Mouse (Mus musculus) midbrain, embryonic 13.5 days (tissue): ENCODE measurements around the gene Gm10320. TPM values are rescaled to one million over a fixed set of nuclear protein-coding genes. Genes with fewer than 3 reads are reported as not detected.

Experiments used
- ATAC-seq: fragments of 200-750 bp; cut with Nextera tagmentation; 2 replicates; pipeline ENCODE4 v1.8.0; 2017; ENCODE audit warnings: mild to moderate bottlenecking, moderate TSS enrichment, moderate library complexity
- H3K27ac ChIP-seq: fragments of 300-500 bp; sonication (generic); 2 replicates; pipeline ENCODE4 v1.5.1; 2015; ENCODE audit warnings: inconsistent platforms, mild to moderate bottlenecking, moderate library complexity
- H3K27me3 ChIP-seq: fragments of 300-500 bp; sonication (generic); 2 replicates; pipeline ENCODE4 v1.6.1; 2015; ENCODE audit warnings: mild to moderate bottlenecking, inconsistent platforms
- H3K36me3 ChIP-seq: fragments of 300-500 bp; sonication (generic); 2 replicates; pipeline ENCODE4 v1.6.1; 2015; ENCODE audit warnings: mild to moderate bottlenecking, inconsistent platforms
- H3K4me1 ChIP-seq: fragments of 300-500 bp; sonication (generic); replicated peaks from 2 replicates; pipeline ENCODE4 v1.6.1; 2015; ENCODE audit warnings: inconsistent platforms
- H3K4me2 ChIP-seq: fragments of 300-500 bp; sonication (generic); replicated peaks from 2 replicates; pipeline ENCODE4 v1.6.1; 2015; ENCODE audit warnings: moderate library complexity, mild to moderate bottlenecking, inconsistent platforms
- H3K4me3 ChIP-seq: fragments of 300-500 bp; sonication (generic); replicated peaks from 2 replicates; pipeline ENCODE4 v1.5.1; 2015; ENCODE audit warnings: mild to moderate bottlenecking, inconsistent platforms
- H3K9ac ChIP-seq: fragments of 300-500 bp; sonication (generic); replicated peaks from 2 replicates; pipeline ENCODE4 v1.6.1; 2015; ENCODE audit warnings: mild to moderate bottlenecking, inconsistent platforms
- H3K9me3 ChIP-seq: fragments of 300-500 bp; sonication (generic); 2 replicates; pipeline ENCODE4 v1.6.1; 2016; ENCODE audit warnings: mild to moderate bottlenecking, inconsistent platforms
- WGBS: fragments of 180-500 bp; shearing (Covaris S2); methylation state at CpG from one replicate; pipeline ENCODE4 v1.1.7; 2015; 5-methylcytosine and 5-hydroxymethylcytosine counted together
- polyA plus RNA-seq: library from polyadenylated mRNA; unstranded; fragments of >200 nt; fragmentation: Nextera tagmentation; extraction: Ambion mirVana; gene quantifications from 2 replicates; pipeline ENCODE4 v1.2.1, GENCODE M21; 2015

Gm10320 gene
- polyA plus RNA-seq, 1 experiment from 2014 or later, result 0.51 TPM

GRCm38 (mm10) chr13:98502236-98502812, 10.5 kb upstream of the Gm10320 start:
- Histone ChIP-seq H3K4me3 (peak overlapping the region; percentile 21), H3K4me2 (peak overlapping the region; percentile 41), H3K27ac (no peak overlapping the region), H3K36me3 (no peaks in the 10 kb centered on the region), H3K27me3 (peaks cover 99% of the 10 kb centered on the region), H3K9ac (no peak overlapping the region), H3K4me1 (peaks cover 32% of the 10 kb centered on the region), H3K9me3 (no peaks in the 10 kb centered on the region)
- 2% methylated on average over 16 of the region's 16 CpGs for WGBS
- no peak for ATAC-seq

- Histone ChIP-seq H3K4me2 (no peak overlapping the region), H3K27me3 (peaks cover 99% of the 10 kb centered on the region), H3K27ac (no peak overlapping the region), H3K9me3 (no peaks in the 10 kb centered on the region), H3K9ac (no peak overlapping the region), H3K36me3 (no peaks in the 10 kb centered on the region), H3K4me1 (peaks cover 40% of the 10 kb centered on the region), H3K4me3 (no peak overlapping the region)
- WGBS, result 11% methylated on average over 6 of the region's 6 CpGs
- no peak for ATAC-seq
Observed at GRCm38 (mm10) chr13:98501321-98501720, 9.5 kb upstream of the Gm10320 start.

- no peak overlapping the region for H3K27ac ChIP-seq
- peaks cover 40% of the 10 kb centered on the region for H3K4me1 ChIP-seq
- no peak overlapping the region for H3K9ac ChIP-seq
- H3K9me3 ChIP-seq, result no peaks in the 10 kb centered on the region
- ATAC-seq, result no peak
- no peak overlapping the region for H3K4me3 ChIP-seq
- 24% methylated on average over 13 of the region's 13 CpGs for WGBS
- H3K4me2 ChIP-seq, result no peak overlapping the region
- H3K36me3 ChIP-seq, result no peaks in the 10 kb centered on the region
- peaks cover 96% of the 10 kb centered on the region for H3K27me3 ChIP-seq
Observed at GRCm38 (mm10) chr13:98500471-98501125, 8.8 kb upstream of the Gm10320 start.

- Histone ChIP-seq H3K4me3 (no peak overlapping the region), H3K27me3 (peaks cover 87% of the 10 kb centered on the region), H3K9ac (no peak overlapping the region), H3K36me3 (no peaks in the 10 kb centered on the region), H3K4me1 (peaks cover 25% of the 10 kb centered on the region), H3K27ac (no peak overlapping the region), H3K9me3 (no peaks in the 10 kb centered on the region), H3K4me2 (no peak overlapping the region)
- no peak for ATAC-seq
- WGBS, result 60% methylated on average over 5 of the region's 5 CpGs
Observed at GRCm38 (mm10) chr13:98498561-98498960, 6.8 kb upstream of the Gm10320 start.

- Histone ChIP-seq H3K4me1 (peaks cover 20% of the 10 kb centered on the region), H3K4me2 (no peak overlapping the region), H3K9ac (no peak overlapping the region), H3K36me3 (no peaks in the 10 kb centered on the region), H3K4me3 (no peak overlapping the region), H3K27ac (no peak overlapping the region), H3K9me3 (no peaks in the 10 kb centered on the region), H3K27me3 (peaks cover 86% of the 10 kb centered on the region)
- 71% methylated on average over 11 of the region's 11 CpGs for WGBS
- no peak for ATAC-seq
Observed at GRCm38 (mm10) chr13:98498080-98498479, 6.3 kb upstream of the Gm10320 start.

GRCm38 (mm10) chr13:98496917-98497870, 5.4 kb upstream of the Gm10320 start:
- Histone ChIP-seq H3K27ac (no peak overlapping the region), H3K4me3 (no peak overlapping the region), H3K9ac (no peak overlapping the region), H3K36me3 (no peaks in the 10 kb centered on the region), H3K9me3 (no peaks in the 10 kb centered on the region), H3K4me1 (peaks cover 11% of the 10 kb centered on the region), H3K27me3 (peaks cover 83% of the 10 kb centered on the region), H3K4me2 (no peak overlapping the region)
- ATAC-seq, result peak; percentile 67
- 15% methylated on average over 16 of the region's 16 CpGs for WGBS

GRCm38 (mm10) chr13:98494492-98495064, 2.8 kb upstream of the Gm10320 start:
- Histone ChIP-seq H3K4me2 (no peak overlapping the region), H3K4me3 (no peak overlapping the region), H3K4me1 (peaks cover 9% of the 10 kb centered on the region; the same call in 1 of the 2 replicates), H3K9ac (no peak overlapping the region), H3K27ac (no peak overlapping the region), H3K27me3 (peaks cover 60% of the 10 kb centered on the region), H3K9me3 (no peaks in the 10 kb centered on the region), H3K36me3 (no peaks in the 10 kb centered on the region)
- ATAC-seq, result no peak
- WGBS, result 70% methylated on average over 7 of the region's 8 CpGs

- no peak overlapping the region for H3K4me3 ChIP-seq
- peaks cover 9% of the 10 kb centered on the region; the same call in 1 of the 2 replicates for H3K4me1 ChIP-seq
- no peak overlapping the region for H3K27ac ChIP-seq
- 68% methylated on average over 9 of the region's 9 CpGs for WGBS
- H3K9ac ChIP-seq, result no peak overlapping the region
- ATAC-seq, result no peak
- H3K36me3 ChIP-seq, result no peaks in the 10 kb centered on the region
- H3K27me3 ChIP-seq, result peaks cover 41% of the 10 kb centered on the region
- no peaks in the 10 kb centered on the region for H3K9me3 ChIP-seq
- H3K4me2 ChIP-seq, result no peak overlapping the region
Observed at GRCm38 (mm10) chr13:98492569-98493255, 911 bp upstream of the Gm10320 start.

GRCm38 (mm10) chr13:98486726-98487125, 5.1 kb downstream of the Gm10320 start:
- Histone ChIP-seq H3K4me3 (no peak overlapping the region), H3K4me1 (no peaks in the 10 kb centered on the region), H3K4me2 (no peak overlapping the region), H3K27me3 (peaks cover under 1% of the 10 kb centered on the region; the same call in 1 of the 2 replicates), H3K36me3 (no peaks in the 10 kb centered on the region), H3K9ac (no peak overlapping the region), H3K9me3 (no peaks in the 10 kb centered on the region), H3K27ac (no peak overlapping the region)
- no peak for ATAC-seq
- 91% methylated on average over 6 of the region's 6 CpGs for WGBS

GRCm38 (mm10) chr13:98486161-98486560, 5.6 kb downstream of the Gm10320 start:
- no peak overlapping the region for H3K27ac ChIP-seq
- WGBS, result 80% methylated on average over 3 of the region's 3 CpGs
- H3K4me3 ChIP-seq, result no peak overlapping the region
- no peaks in the 10 kb centered on the region for H3K9me3 ChIP-seq
- H3K9ac ChIP-seq, result no peak overlapping the region
- H3K4me1 ChIP-seq, result no peaks in the 10 kb centered on the region
- no peaks in the 10 kb centered on the region for H3K36me3 ChIP-seq
- no peaks in the 10 kb centered on the region for H3K27me3 ChIP-seq
- no peak for ATAC-seq
- no peak overlapping the region for H3K4me2 ChIP-seq

GRCm38 (mm10) chr13:98485440-98485839, 6.4 kb downstream of the Gm10320 start:
- WGBS, result 88% methylated on average over 5 of the region's 5 CpGs
- H3K36me3 ChIP-seq, result no peaks in the 10 kb centered on the region
- H3K4me2 ChIP-seq, result no peak overlapping the region
- H3K4me3 ChIP-seq, result no peak overlapping the region
- ATAC-seq, result no peak
- no peaks in the 10 kb centered on the region for H3K27me3 ChIP-seq
- H3K9ac ChIP-seq, result no peak overlapping the region
- H3K9me3 ChIP-seq, result no peaks in the 10 kb centered on the region
- H3K4me1 ChIP-seq, result no peaks in the 10 kb centered on the region
- no peak overlapping the region for H3K27ac ChIP-seq
